Mouse (Mus musculus): ENCODE measurements around the gene Hal. TPM values are rescaled to one million over a fixed set of nuclear protein-coding genes. Genes with fewer than 3 reads are reported as not detected.
"Not testable (repeated sequence)": the region's sequence is repeated elsewhere in the genome, so short reads cannot be mapped to it uniquely, and the experiment has no call there.

Hal gene
- polyA plus RNA-seq, 1 experiment = not detected

DNA sequence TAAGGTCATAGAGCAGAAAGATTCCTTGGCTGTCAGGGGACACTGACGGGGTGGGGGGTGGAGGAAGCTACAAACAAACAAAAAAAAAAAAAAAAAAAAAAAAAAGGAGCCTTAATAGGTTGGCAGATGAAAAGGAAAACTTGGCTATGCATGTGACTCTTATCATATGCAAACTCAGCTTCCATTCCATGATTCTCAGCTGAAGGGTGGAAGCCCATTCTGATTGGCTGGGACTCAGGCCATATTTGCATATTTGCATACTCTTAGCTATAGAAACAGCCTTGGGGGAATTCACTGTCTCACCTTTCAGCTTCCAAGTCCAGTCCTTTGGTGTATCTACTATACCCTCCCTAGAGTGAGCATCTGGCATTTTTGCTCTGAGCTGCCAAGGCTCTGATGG lies 26.9 kb downstream of the Hal start:
- no peak for DNase-seq (ENCODE audit: extremely low spot score in 1 of 2, low spot score in 1 of 2)

DNA sequence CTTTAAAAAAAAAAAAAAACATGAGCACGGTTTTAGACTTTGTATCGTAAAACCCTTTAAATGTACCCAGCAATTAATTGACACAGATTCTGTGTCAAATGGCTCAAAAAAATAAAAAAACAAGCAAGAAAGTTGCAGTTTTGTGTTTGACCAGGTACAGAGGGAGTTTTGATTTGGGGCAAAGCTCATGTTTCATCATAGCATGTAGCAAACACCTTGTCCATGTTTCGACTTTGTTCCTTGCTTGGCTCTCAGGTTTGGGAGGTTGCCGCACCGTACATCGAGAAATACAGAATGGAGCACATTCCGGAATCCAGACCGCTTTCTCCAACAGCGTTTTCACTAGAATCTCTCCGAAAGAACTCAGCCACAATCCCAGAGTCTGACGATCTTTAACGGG lies 27.4 kb downstream of the Hal start:
- DNase-seq (ENCODE audit: extremely low spot score in 1 of 2, low spot score in 1 of 2) = no peak

DNA sequence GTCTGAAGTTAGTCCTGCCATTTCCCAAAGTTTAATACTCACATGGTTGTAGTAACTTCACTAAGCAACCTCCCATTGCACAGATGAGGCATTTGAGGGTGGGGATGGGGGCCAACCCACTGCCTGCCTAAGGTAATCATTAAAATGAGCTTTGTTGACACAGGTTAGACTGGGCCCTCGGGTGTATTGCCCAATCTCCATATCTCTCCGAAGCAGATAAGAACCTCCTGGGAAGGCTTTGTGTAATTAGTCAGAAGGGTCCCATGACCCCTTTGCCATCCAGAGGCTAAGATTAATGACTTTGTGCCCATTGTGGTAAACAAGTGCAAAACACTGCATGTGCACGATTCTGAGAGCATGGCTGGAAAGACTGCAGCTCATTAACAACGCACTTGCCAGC lies 29.2 kb downstream of the Hal start:
- DNase-seq (ENCODE audit: extremely low spot score in 1 of 2, low spot score in 1 of 2) = no peak

DNA sequence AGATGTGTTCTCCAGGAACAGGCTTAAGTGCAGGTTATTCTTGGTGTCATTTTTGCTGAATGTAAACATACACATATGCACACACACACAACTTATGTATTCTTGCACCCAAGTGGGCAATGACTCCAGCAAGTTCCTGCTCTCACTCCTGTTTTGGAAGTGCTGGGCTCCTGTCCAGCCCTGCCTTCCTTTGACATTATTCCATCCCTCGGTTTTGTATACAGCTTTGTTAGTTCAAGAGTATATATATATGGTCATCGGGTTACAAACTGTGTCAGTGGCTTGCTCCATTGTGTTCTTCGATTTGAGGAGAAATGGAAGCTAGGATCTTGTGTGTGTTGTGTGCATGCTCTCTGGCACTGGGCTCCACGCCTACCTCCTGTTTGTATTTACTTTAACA lies 29.6 kb downstream of the Hal start:
- DNase-seq (ENCODE audit: extremely low spot score in 1 of 2, low spot score in 1 of 2) = no peak

DNA sequence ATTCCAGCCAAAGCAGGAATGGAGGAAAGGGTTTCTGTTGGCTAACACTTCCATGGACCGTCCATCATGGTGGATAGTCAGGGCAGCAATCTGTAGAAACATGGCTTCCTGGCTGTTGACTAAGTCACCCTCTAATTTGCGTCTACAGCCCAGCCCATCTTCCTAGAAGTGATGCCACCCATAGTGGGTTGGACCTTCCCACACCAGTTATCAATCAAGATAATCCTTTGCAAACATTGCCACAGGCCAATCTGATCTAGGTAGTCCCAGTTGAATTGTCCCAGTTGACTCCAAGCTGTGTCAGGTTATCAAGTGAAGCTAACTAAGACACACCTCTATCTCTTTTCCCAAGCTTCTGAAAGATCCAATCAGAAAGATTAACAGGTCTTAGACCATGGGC lies 30.1 kb downstream of the Hal start:
- DNase-seq (ENCODE audit: extremely low spot score in 1 of 2, low spot score in 1 of 2) = no peak

DNA sequence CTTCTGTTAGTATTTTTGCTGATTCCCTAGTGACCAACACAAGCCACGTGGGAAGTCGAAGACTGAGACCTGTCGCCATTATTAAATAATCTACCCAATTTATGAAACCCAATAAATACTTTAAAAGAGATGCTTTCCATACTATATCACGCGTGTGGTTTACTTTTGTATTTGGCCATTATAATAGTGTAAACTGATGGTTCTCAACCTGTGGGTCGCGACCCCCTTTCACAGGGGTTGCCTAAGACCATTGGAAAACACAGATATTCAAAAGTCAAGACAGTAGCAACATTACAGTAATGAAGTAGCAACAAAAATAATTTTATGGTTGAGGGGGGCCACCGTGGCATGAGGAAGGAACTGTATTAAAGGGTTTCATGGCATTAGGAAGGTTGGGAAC lies 30.6 kb downstream of the Hal start:
- DNase-seq (ENCODE audit: extremely low spot score in 1 of 2, low spot score in 1 of 2) = no peak

DNA sequence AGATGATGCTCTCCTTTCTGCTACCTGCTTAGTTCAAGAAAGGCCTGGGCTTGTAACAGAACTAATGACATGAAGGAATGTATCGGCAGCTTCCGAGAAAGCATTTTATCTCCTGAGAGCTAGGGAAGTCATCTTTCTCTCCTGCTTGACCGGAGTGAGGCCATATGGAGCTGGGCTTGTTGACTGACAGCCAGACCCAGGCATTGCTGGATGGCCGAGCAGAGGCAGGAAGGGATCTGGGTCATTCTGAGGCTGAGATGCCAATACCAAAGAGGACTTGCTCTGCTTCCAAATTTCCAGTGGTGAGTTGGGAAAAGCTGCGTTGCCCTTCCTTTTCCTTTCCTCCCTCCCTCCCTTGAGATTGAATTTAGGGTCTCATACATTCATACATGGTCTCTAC lies 31.2 kb downstream of the Hal start:
- no peak for DNase-seq (ENCODE audit: extremely low spot score in 1 of 2, low spot score in 1 of 2)

DNA sequence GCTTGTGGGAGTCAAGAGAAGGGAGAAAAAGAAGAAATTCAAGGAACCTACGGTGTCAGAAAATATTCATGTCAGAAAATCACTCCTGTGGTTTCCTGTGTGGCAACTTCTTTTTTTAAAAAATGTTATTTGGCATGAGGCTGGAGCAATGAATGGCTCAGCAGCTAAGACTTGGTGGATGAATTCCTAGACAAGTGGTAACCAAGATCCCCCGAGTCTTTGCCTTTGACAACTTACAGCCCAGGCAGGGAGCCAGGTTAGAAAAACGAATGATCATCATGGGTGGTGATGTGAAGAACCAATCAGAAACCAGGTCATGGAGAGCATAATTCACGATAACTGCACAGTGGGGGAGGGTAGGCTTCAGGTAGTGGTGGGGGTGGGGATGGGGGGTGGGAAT lies 32.4 kb downstream of the Hal start:
- no peak for DNase-seq (ENCODE audit: extremely low spot score in 1 of 2, low spot score in 1 of 2)

DNA sequence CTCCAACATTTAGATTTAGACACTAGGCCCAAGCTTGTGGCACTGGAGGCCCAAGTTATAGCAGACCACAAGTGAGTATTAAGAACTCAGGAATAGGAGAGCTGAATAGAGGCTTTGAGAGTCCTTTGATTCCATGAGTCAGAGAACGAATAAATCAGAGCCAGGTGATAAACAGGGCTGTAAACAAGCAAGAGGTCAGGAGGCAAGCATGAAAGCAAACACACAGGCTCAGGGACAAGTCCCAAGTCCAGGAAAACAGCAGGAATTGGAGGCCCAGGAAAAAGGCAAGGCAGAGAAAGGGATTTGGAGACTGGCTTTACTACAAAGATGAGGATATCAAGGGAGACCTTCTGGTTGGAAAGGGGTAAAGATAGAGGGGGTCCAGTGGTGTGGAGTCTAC lies 36.8 kb downstream of the Hal start:
- no peak for DNase-seq (ENCODE audit: extremely low spot score in 1 of 2, low spot score in 1 of 2)

DNA sequence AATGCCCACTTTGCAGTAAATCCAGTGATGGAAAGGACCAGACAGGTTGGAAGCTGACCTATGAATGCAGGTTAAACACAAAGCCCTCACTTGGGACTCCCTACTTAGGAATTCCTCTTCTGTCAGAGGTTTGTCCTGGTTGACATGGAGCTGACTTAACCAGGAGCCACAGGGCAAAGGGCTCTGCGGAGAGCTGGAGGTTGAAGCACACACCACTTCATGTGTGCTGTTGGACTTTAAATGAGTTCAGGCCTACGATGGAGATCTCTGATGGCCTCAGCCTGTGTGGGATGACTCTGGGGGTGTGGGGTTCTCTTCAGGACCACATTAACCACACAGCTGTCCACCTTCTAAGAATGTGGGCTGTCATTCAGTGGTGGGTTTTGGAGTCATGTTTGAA lies 49.7 kb downstream of the Hal start:
- no peak for DNase-seq (ENCODE audit: extremely low spot score in 1 of 2, low spot score in 1 of 2)

DNA sequence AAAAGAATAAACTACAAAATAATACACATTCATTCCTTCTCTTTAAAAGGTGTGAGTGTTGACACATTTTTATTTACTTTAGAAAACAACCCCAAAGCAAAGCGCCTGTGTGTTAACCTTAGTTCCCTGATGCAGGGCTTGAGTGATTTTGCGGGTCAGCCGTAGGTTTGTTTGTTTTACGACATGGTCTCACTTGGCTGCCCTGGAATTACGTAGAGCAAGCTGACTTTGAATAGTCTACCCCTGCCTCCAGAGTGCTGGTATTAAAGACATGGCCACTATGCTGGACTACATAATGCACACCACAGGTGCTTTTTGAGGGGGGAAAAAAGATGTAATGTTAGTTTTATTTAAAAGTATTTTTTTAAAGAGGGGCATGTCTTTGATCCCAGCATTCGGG lies 50.2 kb downstream of the Hal start:
- DNase-seq (ENCODE audit: extremely low spot score in 1 of 2, low spot score in 1 of 2) = no peak

DNA sequence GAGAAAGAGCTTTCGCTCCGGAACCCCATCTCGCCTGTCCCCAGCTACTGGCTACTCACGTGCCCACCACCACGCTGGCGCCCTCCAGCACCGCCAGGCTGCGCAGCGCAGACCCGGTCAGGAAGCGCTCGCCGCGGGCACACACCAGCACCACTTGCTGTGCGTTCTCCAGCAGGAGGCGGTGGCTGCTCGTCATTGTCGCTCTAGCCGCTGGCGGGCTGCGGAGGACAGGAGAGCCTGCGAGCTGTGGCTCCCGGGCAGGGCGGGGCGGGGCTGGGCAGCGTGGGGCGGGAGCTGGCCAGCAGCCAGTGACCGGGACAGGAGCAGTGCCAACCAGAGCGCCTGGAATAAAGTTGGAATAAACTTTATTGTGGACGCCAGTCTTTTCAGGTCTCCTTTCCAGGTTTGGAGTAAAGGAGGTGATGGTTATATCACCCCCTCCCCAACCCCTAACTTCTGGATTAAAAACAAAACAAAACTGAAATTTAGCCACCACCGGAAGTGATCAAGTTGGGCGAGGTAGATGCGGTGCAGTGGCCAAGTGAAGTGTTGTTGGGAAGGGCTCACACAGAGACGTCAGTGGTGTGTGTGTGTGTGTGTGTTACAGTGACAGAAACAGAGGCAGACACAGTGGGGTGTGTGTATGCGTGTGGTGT lies 51.3 kb downstream of the Hal start, which contains the start of gene Amdhd1:
TSS of gene Amdhd1 (minus strand) at position 259 of the 656 bp plus-strand sequence.
- DNase-seq (ENCODE audit: extremely low spot score in 1 of 2, low spot score in 1 of 2) = peak; percentile 13 to 70

DNA sequence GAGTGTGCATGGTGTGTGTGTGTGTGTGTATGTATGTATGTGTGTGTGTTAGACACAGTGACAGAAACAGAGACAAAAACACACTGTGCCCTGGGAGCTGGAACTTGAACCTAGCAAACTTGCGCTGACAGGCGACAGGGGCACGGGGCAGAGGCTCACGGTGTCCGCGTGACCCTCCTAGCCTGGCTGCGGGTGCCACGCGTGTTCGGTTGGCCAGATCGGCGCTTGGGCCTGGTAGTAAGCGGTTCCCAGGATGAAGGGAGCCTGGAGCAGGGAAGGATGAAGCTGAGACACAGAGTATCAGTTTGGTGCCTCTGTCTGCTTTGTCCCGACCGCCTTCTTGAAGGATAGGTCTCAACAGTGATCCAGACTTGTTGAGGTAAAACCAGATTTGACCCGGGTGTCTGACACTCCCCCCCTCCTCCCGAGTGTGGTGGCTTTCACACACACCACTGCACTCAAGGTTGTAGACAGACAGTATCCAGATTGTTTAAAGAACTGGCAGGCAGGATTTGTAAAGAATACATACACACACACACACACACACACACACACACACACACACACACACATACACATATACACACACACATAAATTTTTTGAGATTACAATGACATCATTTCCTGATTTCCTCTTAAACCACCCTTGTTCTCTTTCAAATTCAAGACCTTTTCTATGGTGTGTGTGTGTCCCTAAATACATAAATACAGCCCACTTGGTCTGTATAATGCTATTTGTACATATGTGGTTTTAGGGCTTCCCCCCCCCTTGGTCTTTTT lies 52.1 kb downstream of the Hal start, which contains the start of gene Ccdc38:
TSS of gene Ccdc38 (plus strand) at position 202 of the 780 bp plus-strand sequence.
- no peak for DNase-seq (ENCODE audit: extremely low spot score in 1 of 2, low spot score in 1 of 2)

DNA sequence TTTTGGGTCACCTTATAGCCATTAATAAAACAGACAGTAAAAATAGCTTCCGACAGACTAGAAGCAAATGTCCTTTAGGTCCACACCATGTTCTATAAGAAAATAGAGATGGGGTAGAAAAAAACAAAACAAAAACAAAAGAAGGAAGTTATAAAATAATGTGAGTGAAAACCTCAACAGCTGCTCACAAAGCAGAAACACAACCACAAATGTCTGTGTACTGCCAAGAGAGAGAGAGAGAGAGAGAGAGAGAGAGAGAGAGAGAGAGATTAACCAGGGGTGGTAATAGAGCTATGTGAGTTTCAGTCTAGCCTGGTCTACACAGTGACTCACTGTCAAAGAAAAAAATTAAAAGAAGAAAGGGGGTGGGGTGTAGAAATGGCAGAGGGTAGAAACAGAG lies 53.0 kb downstream of the Hal start:
- no peak for DNase-seq (ENCODE audit: extremely low spot score in 1 of 2, low spot score in 1 of 2)

DNA sequence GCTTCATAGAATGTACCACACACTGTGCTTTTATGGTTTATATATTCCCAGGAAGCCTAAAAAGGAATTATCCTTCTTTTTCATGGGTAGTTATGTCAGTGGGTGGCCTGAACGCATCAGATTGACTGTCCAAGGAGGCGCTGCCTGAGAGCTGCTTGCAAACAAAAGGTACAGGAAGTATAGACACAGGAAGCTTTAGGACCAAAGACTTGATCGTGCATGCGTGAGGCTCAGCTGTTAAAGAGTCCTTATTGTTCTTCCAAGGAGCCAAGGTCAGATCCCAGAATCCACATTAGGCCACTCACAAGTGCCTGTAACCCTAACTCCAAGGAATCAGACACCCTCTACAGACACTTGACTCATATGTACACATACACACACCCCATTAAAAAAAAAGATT lies 53.8 kb downstream of the Hal start:
- DNase-seq (ENCODE audit: extremely low spot score in 1 of 2, low spot score in 1 of 2) = no peak

DNA sequence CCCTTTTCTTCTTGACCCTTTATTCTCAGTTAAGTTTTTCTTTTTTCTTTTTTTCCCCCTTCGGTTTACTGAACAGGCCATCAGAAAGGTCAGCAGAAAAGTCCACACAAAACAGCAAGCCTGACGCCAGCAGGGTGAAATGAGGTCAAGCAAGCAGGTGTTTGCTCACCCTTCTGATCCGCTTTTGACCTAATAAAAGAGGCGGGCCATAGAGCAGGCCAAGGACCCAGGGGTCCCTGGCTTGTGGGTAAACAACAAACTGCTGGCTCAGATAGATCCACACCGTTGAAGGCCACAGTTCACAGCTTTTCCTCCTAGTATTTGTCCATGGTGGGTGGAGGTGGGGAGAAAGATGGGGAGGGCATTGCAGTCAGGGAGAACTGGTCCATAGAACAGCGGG lies 54.6 kb downstream of the Hal start:
- no peak for DNase-seq (ENCODE audit: extremely low spot score in 1 of 2, low spot score in 1 of 2)

DNA sequence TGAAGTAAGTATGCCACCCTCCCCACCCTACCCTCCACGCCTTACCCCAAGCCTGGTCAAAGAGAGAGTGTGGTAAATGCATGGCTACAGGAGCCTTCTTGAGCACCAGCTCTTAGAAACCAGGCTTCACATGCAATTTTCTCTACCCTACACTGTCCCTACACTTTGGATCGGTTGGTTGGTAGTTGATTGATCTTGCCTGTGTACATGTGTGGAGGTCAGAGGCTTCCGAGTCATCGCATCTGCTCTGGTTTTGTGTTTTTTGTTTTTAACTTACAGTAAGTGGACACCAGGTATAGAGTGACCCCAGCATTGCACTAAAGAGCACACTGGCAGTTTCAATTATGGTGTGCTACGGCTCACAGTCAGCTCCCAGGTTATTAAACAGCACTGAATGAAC lies 55.6 kb downstream of the Hal start:
- no peak for DNase-seq (ENCODE audit: extremely low spot score in 1 of 2, low spot score in 1 of 2)

DNA sequence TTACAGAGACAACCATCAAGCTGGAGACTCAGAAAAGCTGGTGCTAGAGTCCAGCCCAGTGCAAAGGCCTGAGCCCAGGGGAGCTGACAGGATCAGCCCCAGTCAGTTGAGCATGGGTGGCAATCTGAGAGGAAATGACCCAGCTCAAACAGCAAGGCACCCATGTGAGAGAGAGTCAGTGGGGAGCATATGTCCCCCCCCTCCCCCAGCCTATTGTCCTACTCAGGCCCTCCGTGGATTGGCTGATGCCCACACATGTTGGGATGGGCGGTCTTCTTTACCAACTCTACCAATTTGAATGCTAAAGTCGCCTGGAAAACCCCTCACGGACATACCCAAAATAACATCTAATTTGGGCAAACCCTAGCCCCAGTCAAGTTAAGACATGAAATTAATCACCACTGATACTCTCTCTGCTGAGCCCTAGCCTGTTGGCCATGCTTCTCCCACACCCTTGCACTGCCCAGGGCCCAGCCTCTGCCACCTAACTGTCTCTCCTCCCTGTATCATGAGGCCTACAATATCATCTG lies 59.2 kb downstream of the Hal start:
- DNase-seq (ENCODE audit: extremely low spot score in 1 of 2, low spot score in 1 of 2) = no peak

DNA sequence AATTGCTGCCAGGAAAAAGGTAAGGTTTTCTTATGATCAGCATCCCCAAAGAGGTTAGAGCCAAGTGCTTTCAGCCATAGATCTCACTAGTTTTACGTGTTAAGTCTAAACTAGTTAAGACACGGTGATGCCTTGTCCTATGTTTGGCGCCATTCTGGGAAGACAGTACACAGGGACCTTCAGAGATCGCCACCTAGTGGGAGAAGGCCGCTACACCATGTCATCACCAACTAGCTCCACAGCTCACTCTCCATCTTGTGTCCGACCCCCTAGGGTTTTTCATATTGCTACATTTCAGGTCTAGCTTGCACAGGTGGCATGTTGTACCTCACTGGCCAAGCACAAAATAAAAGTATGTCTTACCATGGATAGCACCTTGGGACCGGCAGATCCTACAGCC lies 60.4 kb downstream of the Hal start:
- peak; percentile 29 to 87 for DNase-seq (ENCODE audit: extremely low spot score in 1 of 2, low spot score in 1 of 2)

DNA sequence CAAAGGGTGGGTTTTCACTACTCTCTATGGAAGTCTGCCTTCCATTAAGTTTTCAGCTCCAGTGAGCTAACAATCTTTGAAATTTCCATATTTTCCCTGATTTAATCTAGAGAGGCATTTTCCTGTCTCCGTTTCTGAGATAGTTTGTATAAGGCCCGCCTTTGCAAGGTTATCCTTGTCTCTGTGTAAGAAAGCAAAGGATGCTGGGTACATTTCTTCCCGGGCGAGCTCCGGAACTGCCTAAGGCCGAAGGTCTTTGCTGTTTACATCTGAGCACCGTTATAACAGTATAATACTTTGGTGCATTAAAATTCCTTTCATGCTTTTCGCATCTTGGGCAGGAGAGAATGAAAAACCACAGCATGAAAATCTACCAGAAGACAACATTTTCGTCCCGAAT lies 61.3 kb downstream of the Hal start:
- no peak for DNase-seq (ENCODE audit: extremely low spot score in 1 of 2, low spot score in 1 of 2)

DNA sequence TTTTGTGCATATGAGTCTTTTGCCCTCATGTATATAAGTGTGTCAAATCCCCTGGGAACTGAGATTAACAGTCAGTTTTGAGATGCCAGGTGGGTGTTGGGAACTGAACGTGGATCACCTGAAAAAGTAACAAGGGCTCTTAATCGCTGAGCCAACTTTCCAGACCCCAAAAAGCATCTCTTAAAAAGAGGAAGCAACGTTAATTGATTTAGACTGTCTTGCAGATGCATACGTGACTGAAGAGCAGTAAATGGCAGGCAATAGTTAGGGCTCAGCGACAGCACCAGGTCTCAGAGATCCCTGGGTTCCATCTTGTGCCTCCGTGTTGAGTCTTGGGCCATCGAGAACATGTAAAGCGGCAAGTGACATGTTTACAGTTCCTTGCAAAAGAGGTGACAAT lies 64.0 kb downstream of the Hal start:
- no peak for DNase-seq (ENCODE audit: extremely low spot score in 1 of 2, low spot score in 1 of 2)

DNA sequence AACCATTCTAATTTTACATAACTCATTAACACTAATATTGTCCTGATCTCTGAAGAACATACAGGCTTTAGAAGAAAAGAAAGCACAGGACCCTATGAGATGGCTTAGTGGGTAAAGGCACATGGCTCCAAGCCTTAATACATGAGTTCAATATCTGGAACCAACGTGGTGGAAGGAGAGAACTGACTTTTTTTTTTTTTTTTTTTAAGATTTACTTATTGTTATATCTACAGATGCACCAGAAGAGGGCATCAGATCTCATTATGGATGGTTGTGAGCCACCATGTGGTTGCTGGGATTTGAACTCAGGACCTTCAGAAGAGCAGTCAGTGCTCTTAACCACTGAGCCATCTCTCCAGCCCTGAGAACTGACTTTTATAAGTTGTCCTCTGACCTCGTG lies 69.4 kb downstream of the Hal start:
- not testable (repeated sequence) for DNase-seq (ENCODE audit: extremely low spot score in 1 of 2, low spot score in 1 of 2)
